Mouse (Mus musculus): ENCODE measurements around the gene Shmt1. TPM values are rescaled to one million over a fixed set of nuclear protein-coding genes. Genes with fewer than 3 reads are reported as not detected.

Shmt1 gene
- total RNA-seq, 2 experiments from 2014 or later: 9.1 to 29.1 TPM

- ATAC-seq (replicated peaks; ENCODE audit: low FRiP score, low TSS enrichment, poor library complexity, severe bottlenecking): no peak
These were observed 10.6 kb downstream of the Shmt1 start for GRCm38 (mm10) chr11:60800892-60801291.

GRCm38 (mm10) chr11:60799977-60800376, 11.5 kb downstream of the Shmt1 start:
- ATAC-seq (replicated peaks; ENCODE audit: low FRiP score, low TSS enrichment, poor library complexity, severe bottlenecking): no peak

- ATAC-seq (replicated peaks; ENCODE audit: low FRiP score, low TSS enrichment, poor library complexity, severe bottlenecking): no peak
These were observed 15.2 kb downstream of the Shmt1 start for GRCm38 (mm10) chr11:60796342-60796741.

DNA sequence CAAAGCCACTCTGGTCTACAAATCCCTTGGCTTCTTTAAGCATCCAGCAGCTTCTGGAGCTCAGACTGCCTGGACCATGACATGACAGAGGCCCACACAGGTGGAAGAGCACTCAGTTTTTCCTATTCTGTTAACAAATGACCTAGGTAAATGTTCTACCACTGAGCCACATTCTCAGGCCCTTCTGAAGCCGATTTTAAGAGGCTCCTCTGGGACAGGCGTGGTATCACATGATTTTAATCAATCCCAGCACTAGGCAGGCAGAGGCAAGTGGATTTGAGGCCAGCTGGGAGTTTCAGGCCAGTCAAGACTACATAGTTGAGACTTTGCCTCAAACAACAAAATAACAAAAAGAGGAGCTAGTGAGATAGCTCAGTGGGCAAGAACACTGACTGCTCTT, 21.0 kb downstream of the Shmt1 start:
- ATAC-seq (replicated peaks; ENCODE audit: low FRiP score, low TSS enrichment, poor library complexity, severe bottlenecking): no peak

- ATAC-seq (replicated peaks; ENCODE audit: low FRiP score, low TSS enrichment, poor library complexity, severe bottlenecking): no peak
These were observed 23.9 kb downstream of the Shmt1 start for GRCm38 (mm10) chr11:60787595-60787994.

DNA sequence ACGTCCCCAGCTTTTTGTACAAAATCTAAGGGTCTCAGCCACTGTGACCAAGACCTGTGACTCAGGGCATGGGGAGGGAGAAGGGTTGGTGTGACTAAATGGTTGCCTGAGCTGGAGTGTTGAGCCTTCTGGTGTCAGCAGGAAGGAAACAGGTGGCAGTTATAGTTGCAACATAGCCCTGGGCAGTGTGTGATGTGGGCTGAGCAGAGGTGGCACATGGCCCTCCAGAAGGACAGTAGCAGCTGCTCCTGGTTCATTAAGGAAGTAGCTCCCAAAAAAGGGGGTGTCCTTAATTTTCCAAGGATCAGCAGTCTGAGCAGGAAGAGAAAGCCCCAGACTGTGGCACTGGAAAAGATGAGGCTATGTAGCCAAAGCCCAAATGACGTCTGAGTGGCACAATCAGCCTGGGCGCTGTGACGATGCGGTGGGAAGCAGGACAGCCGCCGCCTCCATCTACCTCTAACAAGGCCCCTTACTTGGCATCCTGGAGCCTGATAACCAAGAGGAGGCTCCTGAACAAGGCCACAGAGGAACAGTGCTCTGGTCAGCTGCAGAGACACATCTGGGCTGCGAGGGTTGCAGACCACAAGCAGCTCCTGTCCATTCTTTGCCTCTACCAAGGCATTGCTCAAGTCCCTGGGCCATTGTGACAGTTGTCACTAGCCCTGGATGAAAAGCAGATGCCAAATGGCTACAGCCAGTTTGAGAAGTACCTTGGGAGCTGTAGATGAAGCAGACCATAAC, 27.2 kb downstream of the Shmt1 start:
- no peak for ATAC-seq (replicated peaks; ENCODE audit: low FRiP score, low TSS enrichment, poor library complexity, severe bottlenecking)

GRCm38 (mm10) chr11:60779673-60780189, 31.8 kb downstream of the Shmt1 start:
- no peak for ATAC-seq (replicated peaks; ENCODE audit: low FRiP score, low TSS enrichment, poor library complexity, severe bottlenecking)

GRCm38 (mm10) chr11:60777801-60778370, 33.6 kb downstream of the Shmt1 start:
- ATAC-seq (replicated peaks; ENCODE audit: low FRiP score, low TSS enrichment, poor library complexity, severe bottlenecking): no peak

DNA sequence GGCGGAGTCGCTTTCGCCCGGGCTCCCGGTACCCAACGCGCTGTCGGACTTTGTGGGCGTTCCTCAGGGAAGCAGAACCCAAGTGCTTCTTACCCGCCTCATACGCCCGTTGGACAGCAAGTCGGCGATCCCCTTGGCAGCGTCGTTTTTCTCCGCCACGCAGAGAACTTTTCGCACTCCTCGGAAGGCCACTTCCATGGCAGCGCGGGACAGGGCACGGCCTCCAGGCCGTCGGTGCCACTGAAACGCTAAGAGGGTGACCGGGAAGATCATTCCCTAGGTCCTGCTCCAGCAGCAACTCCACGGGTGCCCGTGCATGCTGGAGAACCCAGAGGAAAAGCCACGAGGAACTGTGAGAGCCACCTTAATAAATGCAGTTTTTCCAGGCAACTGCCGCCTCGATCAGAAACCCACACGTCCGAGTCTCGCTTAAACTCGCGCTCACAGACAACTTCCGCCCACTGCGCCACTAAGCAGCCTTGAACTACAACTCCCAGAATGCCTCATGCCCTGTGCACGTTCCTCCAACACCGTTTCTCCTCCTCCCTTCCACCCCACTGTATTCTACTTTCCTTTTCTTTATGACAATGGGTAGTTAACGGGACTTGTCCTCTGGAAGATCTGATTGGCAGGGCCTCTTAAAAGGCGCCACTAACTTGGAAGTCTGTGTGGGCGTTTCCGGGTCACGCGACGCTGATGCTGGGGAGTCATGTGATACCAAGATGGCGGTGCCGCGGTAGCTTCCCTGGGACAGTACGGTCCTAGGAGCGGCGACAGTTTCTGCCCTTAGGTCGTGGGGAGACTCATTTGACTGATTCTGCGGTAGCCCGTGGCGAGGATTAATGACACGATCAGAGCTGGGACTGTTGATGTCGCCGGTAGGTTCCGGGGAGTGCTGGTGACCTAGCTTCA, 34.4 kb downstream of the Shmt1 start, which contains the start of the genes Top3a and Smcr8:
Top3a (minus strand) TSS at position 537 of the 912 bp plus-strand sequence.
Smcr8 (plus strand) TSS at position 696 of the 912 bp plus-strand sequence.
- peak; percentile 93 for ATAC-seq (replicated peaks; ENCODE audit: low FRiP score, low TSS enrichment, poor library complexity, severe bottlenecking)

DNA sequence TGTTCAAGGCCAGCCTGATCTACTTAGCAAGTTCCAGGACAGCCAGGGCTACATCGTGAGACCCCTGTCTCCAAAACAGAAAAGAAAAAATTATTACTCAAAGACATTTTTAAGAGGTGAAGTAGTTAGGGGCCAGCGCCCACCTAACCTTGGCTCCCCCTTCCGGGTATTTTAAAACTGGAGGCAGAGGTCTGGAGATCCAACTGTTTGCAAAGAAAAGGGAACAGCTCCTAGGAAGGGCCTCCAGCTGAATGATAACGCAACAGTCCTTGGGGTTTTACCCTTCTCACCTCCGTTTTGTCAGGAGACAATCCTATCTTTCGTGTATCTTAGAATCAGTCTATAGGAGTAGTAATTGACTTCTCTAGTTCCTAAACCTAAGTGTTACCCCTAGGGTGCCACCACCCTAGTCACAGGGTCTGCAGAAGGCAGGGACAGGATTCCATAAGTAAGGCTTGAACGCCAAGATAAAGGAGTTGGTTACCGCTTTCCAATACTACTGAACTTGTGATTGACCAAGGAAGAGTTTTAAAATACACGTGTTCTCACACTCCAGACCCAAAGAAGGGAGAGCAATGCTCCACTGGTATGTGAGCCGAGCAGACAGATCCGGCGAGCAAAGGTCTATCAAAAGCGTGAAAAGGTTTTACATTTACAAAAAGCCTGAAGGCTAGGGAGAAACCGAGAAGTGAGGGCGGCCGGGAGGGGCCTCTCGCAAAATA, 35.2 kb downstream of the Shmt1 start:
- no peak for ATAC-seq (replicated peaks; ENCODE audit: low FRiP score, low TSS enrichment, poor library complexity, severe bottlenecking)

DNA sequence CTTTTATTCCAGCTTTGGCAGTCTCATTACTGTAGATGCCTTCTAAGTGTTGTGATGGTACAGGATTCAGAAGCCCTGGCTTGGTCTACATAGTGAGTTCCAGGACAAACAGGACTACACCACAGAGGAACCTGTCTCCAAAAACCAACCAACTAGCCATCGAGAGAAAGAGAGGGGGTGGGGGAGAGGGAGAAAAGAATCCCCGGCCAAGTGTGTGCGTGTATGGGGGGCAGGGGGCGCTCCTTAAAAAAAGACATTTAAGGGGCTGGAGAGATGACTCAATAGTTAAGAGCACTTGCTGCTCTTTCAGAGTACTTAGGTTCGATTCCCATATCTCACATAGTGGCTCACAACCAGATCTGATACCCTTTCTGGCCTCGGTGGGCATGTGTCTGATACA, 35.9 kb downstream of the Shmt1 start:
- no peak for ATAC-seq (replicated peaks; ENCODE audit: low FRiP score, low TSS enrichment, poor library complexity, severe bottlenecking)

- 0 out of 2 replicates have a peak, but pooled peaks have one; percentile 16 for ATAC-seq (replicated peaks; ENCODE audit: low FRiP score, low TSS enrichment, poor library complexity, severe bottlenecking)
These were observed 36.7 kb downstream of the Shmt1 start for GRCm38 (mm10) chr11:60774841-60775240.

DNA sequence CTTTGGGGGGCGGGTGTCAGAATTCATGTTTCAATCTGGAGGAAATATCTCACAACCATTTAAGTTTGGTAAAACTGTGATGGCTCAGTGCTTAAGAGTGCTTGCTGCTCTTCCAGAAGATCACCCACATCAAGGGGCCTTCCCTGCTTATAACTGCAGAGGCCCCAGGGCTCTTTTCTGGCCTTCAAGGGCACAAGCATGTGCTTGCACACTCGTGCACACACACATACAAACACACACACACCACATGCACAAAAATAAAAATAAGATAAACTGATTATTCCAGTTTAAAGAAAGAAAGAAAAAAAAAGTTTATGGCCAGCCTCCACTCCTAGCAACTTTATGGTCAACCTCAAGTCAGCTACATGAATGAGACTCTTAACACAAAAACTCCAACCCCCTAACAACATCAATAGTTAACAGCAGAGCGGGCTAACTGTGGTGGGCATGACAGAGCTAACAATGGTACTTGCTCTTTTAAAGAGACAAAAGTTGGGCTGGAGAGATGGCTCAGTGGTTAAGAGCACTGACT, 37.3 kb downstream of the Shmt1 start:
- no peak for ATAC-seq (replicated peaks; ENCODE audit: low FRiP score, low TSS enrichment, poor library complexity, severe bottlenecking)

DNA sequence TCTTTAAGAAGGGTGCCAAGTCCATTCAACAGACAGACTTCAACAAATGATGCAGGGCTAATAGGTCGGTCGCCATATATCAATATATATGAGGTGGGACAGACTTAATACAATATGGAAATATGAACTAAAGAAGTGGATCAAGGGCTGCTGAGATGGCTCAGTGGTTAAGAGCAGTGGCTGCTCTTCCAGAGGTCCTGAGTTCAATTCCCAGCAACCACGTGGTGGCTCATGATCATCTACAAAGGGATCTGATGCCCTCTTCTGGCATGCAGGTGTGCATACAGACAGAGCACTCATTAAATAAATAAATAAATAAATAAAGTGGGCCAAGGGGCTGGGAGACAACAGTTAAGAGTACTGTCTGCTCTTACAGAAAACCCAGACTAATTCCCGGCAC, 39.4 kb downstream of the Shmt1 start:
- no peak for ATAC-seq (replicated peaks; ENCODE audit: low FRiP score, low TSS enrichment, poor library complexity, severe bottlenecking)

GRCm38 (mm10) chr11:60770776-60771175, 40.7 kb downstream of the Shmt1 start:
- no peak for ATAC-seq (replicated peaks; ENCODE audit: low FRiP score, low TSS enrichment, poor library complexity, severe bottlenecking)

DNA sequence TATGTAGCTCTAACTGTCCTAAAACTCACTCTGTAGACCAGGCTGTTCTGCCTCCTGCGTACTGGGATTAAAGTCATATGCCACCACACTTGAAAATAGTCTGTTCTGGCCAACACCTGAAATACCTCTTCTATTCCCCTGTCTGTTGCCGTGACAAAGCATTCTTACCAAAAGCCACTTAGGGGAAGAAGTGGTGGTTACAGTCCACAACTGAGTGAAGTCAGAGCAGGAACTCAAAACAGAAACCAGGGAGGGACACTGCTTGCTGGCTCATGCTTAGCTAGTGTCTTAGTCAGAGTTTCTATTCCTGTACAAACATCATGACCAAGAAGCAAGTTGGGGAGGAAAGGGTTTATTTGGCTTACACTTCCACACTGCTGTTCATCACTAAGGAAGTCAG, 42.2 kb downstream of the Shmt1 start:
- no peak for ATAC-seq (replicated peaks; ENCODE audit: low FRiP score, low TSS enrichment, poor library complexity, severe bottlenecking)

DNA sequence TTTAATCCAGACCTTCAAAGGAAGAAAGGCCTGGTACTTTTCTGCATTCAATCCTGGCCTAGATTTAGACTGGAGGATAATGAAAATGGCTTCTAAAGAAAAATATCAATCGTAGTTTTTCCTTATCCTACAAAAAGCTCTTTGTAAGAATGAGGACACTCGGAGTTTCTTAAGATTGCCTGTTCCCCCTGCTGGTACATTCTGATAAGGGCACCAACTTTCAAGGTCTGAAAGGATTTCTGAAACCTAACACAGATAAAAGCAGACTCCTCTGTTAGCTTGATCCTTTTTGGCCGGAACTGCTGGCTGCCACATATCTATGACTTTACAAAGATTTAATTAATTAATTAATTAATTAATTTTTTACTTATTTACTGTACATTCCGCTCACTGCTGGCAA, 44.5 kb downstream of the Shmt1 start:
- ATAC-seq (replicated peaks; ENCODE audit: low FRiP score, low TSS enrichment, poor library complexity, severe bottlenecking): peak; percentile 78

DNA sequence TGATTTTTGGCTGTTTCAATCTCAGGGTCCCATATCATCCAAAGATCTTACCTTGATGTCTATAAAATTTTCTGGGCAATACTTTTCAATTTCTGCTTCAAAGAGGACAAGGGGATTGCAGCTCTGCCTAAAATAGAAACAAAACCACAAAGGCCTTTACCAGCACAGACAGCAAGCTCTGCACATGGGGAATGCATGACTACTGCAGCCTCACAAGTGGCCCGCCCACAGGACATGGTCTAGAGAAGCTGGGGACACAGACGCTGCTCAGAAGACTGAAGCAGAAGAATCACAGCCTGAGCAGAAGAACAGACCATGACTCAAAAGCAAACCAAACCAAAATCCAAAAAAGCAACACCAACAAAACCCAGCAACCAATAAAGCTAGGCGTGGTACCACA, 49.8 kb downstream of the Shmt1 start:
- ATAC-seq (replicated peaks; ENCODE audit: low FRiP score, low TSS enrichment, poor library complexity, severe bottlenecking): no peak

DNA sequence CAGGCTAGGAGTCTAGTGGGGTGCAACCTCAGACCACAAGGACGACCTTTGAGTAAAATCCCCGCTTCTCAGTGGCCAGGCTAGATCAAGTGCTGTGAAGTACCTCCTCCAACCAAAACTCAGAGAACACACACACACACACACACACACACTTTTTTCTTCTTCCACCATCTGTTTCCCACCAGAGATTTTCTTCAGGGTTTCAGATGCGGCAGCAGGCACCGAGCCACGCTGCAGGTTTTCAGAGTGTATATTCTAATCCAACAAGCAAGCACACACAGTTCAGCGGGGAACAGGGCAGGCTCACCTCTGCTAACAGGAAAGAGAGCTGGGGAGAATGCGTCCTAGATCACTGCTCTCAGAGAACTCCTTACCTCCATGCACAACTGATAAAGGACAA, 55.9 kb downstream of the Shmt1 start:
- no peak for ATAC-seq (replicated peaks; ENCODE audit: low FRiP score, low TSS enrichment, poor library complexity, severe bottlenecking)

Data from megakaryocyte-erythroid progenitor cell, adult 5-6 weeks (primary cell).